Mouse (Mus musculus) megakaryocyte, embryonic 14.5 days (primary cell): ENCODE measurements around the gene Myo1b.

ENCODE experiments used
- FLI1 ChIP-seq: IDR thresholded peaks from 2 replicates; pipeline ENCODE4 v1.6.1; 2012; ENCODE audit warnings: low read length, inconsistent platforms, mixed read lengths
- GATA1 ChIP-seq: IDR thresholded peaks from 3 replicates; pipeline ENCODE4 v1.6.1; 2012; ENCODE audit warnings: mixed read lengths, low read length, inconsistent platforms, borderline replicate concordance

DNA sequence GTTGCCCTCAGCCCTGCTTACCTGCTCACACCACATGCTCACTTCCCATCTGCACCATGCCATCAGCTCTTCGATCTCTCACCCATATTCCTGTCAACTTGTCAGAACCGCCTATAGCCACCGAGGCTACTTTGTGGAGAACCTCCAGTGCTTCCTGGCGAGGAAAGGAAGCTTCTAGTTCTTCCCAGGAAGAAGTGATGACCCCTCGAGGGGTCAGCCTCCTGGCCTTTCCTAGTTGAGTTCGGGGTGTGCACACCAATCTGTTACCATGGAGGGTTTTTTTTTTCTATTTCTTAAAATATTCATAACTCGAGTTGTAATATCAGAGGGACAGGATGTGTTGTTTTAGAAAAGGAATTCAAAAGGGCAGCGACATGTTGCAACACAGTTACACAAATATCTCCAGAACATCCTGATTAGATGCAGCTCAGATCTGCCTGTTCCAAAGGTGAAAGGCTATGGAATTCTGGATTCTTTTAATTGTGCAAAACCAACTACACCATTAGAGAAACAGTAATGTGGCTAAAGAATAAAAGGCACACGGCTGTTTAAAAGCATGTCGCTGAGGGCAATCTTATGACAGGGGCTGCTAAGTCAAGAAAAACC is 175.1 kb downstream of the Myo1b start:
- TF ChIP-seq FLI1: no peak
- TF ChIP-seq GATA1: no peak
